Mouse (Mus musculus) liver, adult 2 months (tissue): ENCODE data around the gene Smoc2.

Experiments
- CTCF ChIP-seq: fragments of 200-500 bp; IDR thresholded peaks from 2 replicates; pipeline ENCODE4 v1.5.1; 2011; ENCODE audit warnings: low read depth, low read length, control low read depth
- POLR2A ChIP-seq: fragments of 200-500 bp; IDR thresholded peaks from 2 replicates; pipeline ENCODE4 v1.6.1; 2011; ENCODE audit warnings: low read length, control low read depth; ENCODE audit not compliant: insufficient read depth; ENCODE audit errors: extremely low read depth

- TF ChIP-seq CTCF (no peak), POLR2A (no peak)
These were observed 133.2 kb downstream of the Smoc2 start for GRCm38 (mm10) chr17:14412460-14412859.
